Mouse (Mus musculus) hindbrain, embryonic 11.5 days (tissue): Measurements from ENCODE around the gene Mrpl44. TPM values are rescaled to one million over a fixed set of nuclear protein-coding genes. Genes with fewer than 3 reads are reported as not detected.
A peak's percentile ranks its signal among the peaks of the same experiment; 100 is the strongest.

Source experiments
- ATAC-seq: fragments of 200-750 bp; cut with Nextera tagmentation; 2 replicates; pipeline ENCODE4 v1.8.0; 2017; ENCODE audit warnings: mild to moderate bottlenecking, moderate TSS enrichment, moderate library complexity; ENCODE audit not compliant: low FRiP score
- DNase-seq: peaks from one replicate; pipeline ENCODE4 v3.0.0-alpha.2; 2015; ENCODE audit warnings: low spot score
- H3K27ac ChIP-seq: fragments of 300-500 bp; sonication (generic); 2 replicates; pipeline ENCODE4 v1.5.1; 2014; ENCODE audit warnings: mild to moderate bottlenecking, low read depth, low read length
- H3K27me3 ChIP-seq: fragments of 300-500 bp; sonication (generic); 2 replicates; pipeline ENCODE4 v1.6.1; 2014; ENCODE audit warnings: mild to moderate bottlenecking, low read length, moderate library complexity, mixed read lengths; ENCODE audit not compliant: control insufficient read depth, insufficient read depth
- H3K36me3 ChIP-seq: fragments of 300-500 bp; sonication (generic); 2 replicates; pipeline ENCODE4 v1.6.1; 2014; ENCODE audit warnings: mild to moderate bottlenecking, low read length, moderate library complexity, mixed read lengths; ENCODE audit not compliant: control insufficient read depth, insufficient read depth
- H3K4me1 ChIP-seq: fragments of 300-500 bp; sonication (generic); replicated peaks from 2 replicates; pipeline ENCODE4 v1.6.1; 2014; ENCODE audit warnings: low read length, mixed read lengths; ENCODE audit not compliant: control insufficient read depth, insufficient read depth
- H3K4me2 ChIP-seq: fragments of 300-500 bp; sonication (generic); replicated peaks from 2 replicates; pipeline ENCODE4 v1.6.1; 2014; ENCODE audit warnings: mild to moderate bottlenecking, low read depth, low read length
- H3K4me3 ChIP-seq: fragments of 300-500 bp; sonication (generic); 2 replicates; pipeline ENCODE4 v1.5.1; 2014; ENCODE audit warnings: low read depth, low read length
- H3K9ac ChIP-seq: fragments of 300-500 bp; sonication (generic); 2 replicates; pipeline ENCODE4 v1.6.1; 2014; ENCODE audit warnings: low read depth, low read length
- H3K9me3 ChIP-seq: fragments of 300-500 bp; sonication (generic); 2 replicates; pipeline ENCODE4 v1.6.1; 2016; ENCODE audit warnings: low read length; ENCODE audit not compliant: control insufficient read depth
- WGBS: fragments of 180-500 bp; shearing (Covaris S2); extraction: QIAGEN DNeasy Blood & Tissue Kit; methylation state at CpG from one replicate; pipeline ENCODE4 v1.1.7; 2014; 5-methylcytosine and 5-hydroxymethylcytosine counted together
- polyA plus RNA-seq: library from polyadenylated mRNA; unstranded; fragments of >200 nt; fragmentation: Nextera tagmentation; extraction: Ambion mirVana; gene quantifications from 2 replicates; pipeline ENCODE4 v1.2.1, GENCODE M21; 2014

Gene Mrpl44
- polyA plus RNA-seq, 1 experiment from 2014 or later = 53.1 TPM

DNA sequence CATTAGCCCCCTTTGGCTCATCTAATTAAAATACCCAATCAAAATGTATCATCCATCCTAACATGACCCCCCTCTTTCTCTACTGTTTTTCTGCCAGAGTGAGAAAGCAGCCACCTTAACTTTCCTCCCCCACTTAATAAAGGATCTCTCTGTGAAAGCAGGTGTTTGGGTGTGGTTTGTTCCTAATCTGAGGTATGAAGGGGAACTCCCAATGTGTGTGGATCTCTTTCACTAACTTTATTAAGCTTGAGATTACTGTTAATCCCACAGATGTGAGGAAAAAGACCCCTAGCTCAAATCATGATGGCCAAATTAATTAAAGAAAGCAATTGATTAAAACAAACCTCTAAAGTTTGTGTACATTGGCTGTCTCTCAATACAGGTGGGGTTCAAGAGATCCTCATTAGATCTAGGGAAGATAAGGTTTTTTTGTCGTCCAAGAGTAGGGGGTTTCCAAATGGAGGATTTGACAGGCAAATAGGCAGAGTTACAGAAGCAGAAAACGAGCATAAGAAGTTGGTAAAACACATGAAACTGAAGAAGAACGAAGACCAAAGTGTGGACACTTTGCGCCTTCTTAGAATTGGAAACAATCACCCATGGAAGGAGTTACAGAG is 1.5 kb upstream of the Mrpl44 start:
- DNase-seq (no peak), ATAC-seq (no peak)
- no peak overlapping the region for H3K4me3 ChIP-seq
- 76% methylated on average over 4 of the region's 4 CpGs for WGBS
- no peak overlapping the region for H3K27ac ChIP-seq
- no peak overlapping the region for H3K4me2 ChIP-seq
- H3K9me3 ChIP-seq = no peaks in the 10 kb centered on the region
- H3K36me3 ChIP-seq = no peaks in the 10 kb centered on the region
- no peak overlapping the region for H3K9ac ChIP-seq
- H3K4me1 ChIP-seq = no peaks in the 10 kb centered on the region
- no peaks in the 10 kb centered on the region for H3K27me3 ChIP-seq

DNA sequence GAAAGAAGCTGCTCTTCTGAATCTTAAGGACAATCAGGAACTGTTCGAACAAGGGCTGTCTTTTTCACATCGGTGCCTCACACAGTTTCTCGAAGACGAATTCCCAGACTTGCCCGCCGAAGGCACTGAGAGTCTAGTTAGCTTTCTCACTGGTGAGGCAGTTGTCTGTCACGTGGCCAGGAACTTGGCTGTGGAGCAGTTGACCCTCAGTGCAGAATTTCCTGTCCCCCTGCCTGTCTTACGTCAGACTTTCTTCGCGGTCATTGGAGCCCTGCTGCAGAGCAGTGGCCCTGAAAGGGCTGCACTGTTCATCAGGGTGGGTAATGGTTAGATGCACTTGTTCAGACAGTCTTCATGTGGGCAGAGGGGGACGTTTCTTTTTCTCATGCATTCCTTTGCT is 2.2 kb downstream of the Mrpl44 start:
- no peaks in the 10 kb centered on the region for H3K27me3 ChIP-seq

DNA sequence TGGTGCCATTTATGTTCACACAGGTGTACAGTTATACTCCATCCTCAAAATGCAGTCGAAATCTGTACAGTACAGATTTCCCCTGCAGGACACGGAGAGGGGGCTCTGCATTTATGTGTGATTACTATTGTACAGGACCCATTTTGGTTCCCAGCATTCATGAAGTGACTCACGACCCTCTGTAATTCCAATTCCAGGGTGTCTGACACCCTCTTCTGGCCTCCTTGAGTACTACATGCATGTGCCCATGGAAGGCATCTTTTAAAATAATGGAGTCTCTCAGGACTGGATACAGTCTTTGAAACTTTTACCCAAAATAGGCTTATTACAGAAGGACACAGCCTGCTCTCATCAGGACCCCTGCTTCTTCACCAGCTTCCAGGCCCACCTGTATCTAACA is 6.6 kb downstream of the Mrpl44 start:
- H3K36me3 ChIP-seq = peaks cover 11% of the 10 kb centered on the region
- 86% methylated on average over 3 of the region's 3 CpGs for WGBS
- no peaks in the 10 kb centered on the region for H3K4me1 ChIP-seq
- H3K9me3 ChIP-seq = no peaks in the 10 kb centered on the region
- H3K4me3 ChIP-seq = no peak overlapping the region
- H3K27ac ChIP-seq = no peak overlapping the region
- H3K27me3 ChIP-seq = no peaks in the 10 kb centered on the region
- H3K9ac ChIP-seq = no peak overlapping the region
- DNase-seq (peak; percentile 27), ATAC-seq (no peak)
- H3K4me2 ChIP-seq = no peak overlapping the region

More for the DNA sequence above, 2.2 kb downstream of the Mrpl44 start:
- H3K4me3 ChIP-seq = no peak overlapping the region
- 92% methylated on average over 11 of the region's 11 CpGs for WGBS
- ATAC-seq = no peak
- no peak overlapping the region for H3K27ac ChIP-seq
- no peak for DNase-seq
- H3K9me3 ChIP-seq = no peaks in the 10 kb centered on the region
- H3K4me2 ChIP-seq = no peak overlapping the region
- H3K9ac ChIP-seq = no peak overlapping the region
- H3K4me1 ChIP-seq = no peaks in the 10 kb centered on the region
- peaks cover 11% of the 10 kb centered on the region for H3K36me3 ChIP-seq

DNA sequence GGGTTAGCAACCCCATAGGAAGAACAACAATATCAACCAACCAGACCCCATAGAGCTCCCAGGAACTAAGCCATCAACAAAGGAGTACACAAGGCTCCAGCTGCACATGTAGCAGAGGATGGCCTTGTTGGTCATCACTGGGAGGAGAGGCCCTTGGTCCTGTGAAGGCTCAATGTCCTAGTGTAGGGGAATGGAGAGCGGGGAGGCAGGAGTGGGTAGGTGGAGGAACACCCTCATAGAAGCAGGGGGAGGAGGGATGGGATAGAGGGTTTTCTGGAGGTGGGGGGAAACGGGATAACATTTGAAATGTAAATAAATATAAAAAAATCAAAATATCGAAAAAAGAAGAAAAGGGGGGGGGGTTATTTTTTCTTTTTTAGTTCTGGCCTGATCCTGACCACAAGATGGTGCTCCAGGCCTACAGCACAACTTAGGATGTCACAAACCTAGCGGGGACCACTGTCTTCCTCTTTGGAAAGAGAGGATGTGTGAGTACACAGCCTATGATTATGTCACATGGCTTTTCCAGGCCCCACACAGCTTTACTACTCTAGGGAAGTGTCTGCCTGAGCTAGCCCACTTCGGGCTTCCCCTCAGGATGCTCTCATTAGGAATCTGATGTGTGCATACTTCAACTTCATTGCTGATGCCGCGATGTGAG is 10.6 kb downstream of the Mrpl44 start:
- Histone ChIP-seq H3K27me3 (no peaks in the 10 kb centered on the region), H3K4me2 (no peak overlapping the region), H3K4me3 (no peak overlapping the region), H3K36me3 (peaks cover 3% of the 10 kb centered on the region; the same call in 1 of the 2 replicates), H3K4me1 (no peaks in the 10 kb centered on the region), H3K9me3 (no peaks in the 10 kb centered on the region), H3K9ac (no peak overlapping the region), H3K27ac (no peak overlapping the region)
- DNase-seq = peak; percentile 39
- 78% methylated on average over 7 of the region's 7 CpGs for WGBS
- ATAC-seq = peak; percentile 65; the same call in 1 of the 2 replicates

DNA sequence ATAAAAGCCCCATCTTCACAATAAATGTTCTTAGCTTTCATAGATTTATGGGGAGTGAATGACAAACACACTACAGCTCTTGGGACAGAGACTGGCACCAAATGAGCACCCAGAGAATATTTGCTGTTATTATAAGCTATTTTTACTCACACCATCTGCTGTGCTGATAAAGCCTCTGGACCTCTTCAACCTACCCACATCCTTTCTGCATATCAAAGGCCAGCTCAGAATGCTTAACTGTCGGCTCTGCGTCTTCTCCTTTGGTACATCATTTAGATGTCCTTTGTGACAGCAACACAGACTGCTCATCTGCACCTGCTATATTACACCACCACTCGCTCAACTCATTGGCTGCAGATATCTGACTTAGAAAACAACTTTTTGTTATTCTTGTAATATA is 21.3 kb downstream of the Mrpl44 start:
- H3K27ac ChIP-seq = no peak overlapping the region
- no peaks in the 10 kb centered on the region for H3K9me3 ChIP-seq
- no peak overlapping the region for H3K4me2 ChIP-seq
- DNase-seq (no peak), ATAC-seq (no peak)
- H3K4me3 ChIP-seq = no peak overlapping the region
- H3K9ac ChIP-seq = no peak overlapping the region
- H3K27me3 ChIP-seq = no peaks in the 10 kb centered on the region
- H3K4me1 ChIP-seq = no peaks in the 10 kb centered on the region
- WGBS = 90% methylated on average over 3 of the region's 3 CpGs
- no peaks in the 10 kb centered on the region for H3K36me3 ChIP-seq

DNA sequence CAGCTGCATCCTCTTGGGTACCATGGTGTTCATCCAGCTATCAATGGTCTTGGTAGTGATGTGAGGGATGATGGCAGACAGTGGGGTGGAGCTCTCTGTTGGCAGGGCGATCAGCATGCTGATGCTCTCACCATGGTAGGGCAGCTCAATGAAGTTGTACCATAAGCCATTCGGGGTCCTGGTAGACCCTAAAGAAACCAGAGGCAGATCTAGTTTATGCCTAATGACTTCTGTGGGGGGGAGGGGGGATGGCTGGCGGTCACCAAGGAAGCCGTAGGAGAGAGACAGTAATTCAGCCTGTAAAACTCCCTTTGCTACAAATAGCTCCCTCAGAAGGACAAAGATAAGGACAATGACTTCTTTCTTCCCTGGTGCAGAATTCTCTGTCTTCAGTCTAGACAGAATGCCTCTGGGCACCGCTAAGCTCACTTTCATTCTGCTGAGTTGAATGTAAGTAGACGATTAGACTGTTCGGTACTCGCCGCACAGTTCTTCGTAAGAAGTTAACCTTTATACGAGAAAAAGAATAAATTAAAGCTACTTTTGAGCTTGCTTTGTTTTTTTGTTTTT is 27.1 kb downstream of the Mrpl44 start:
- Histone ChIP-seq H3K27me3 (no peaks in the 10 kb centered on the region), H3K27ac (no peak overlapping the region), H3K4me1 (no peaks in the 10 kb centered on the region), H3K9me3 (no peaks in the 10 kb centered on the region), H3K9ac (no peak overlapping the region), H3K4me2 (no peak overlapping the region), H3K4me3 (no peak overlapping the region), H3K36me3 (no peaks in the 10 kb centered on the region)
- peak; percentile 35 for DNase-seq
- WGBS = 67% methylated on average over 11 of the region's 11 CpGs
- ATAC-seq = peak; percentile 70

DNA sequence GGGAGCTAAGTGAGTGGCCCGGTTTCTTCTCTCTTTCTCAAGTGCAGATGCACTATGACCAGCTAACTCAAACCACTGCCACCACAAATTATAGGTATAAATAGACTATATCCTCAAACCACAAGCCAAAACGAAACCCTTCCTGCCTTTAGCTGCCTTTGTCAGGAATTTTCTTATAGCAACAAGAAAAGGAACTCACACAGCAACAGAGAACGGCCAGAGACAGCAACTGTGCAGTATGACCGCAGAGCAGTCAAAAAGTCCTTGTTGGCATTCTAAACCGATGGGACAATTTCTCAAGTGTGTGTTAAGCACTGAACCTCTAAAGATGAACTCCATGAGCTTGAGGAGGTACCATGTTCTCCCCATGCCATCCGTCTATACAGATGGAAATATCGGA is 27.8 kb downstream of the Mrpl44 start:
- DNase-seq = no peak
- H3K27me3 ChIP-seq = no peaks in the 10 kb centered on the region
- no peaks in the 10 kb centered on the region for H3K4me1 ChIP-seq
- H3K4me3 ChIP-seq = no peak overlapping the region
- H3K36me3 ChIP-seq = no peaks in the 10 kb centered on the region
- no peak for ATAC-seq
- 86% methylated on average over 7 of the region's 7 CpGs for WGBS
- H3K27ac ChIP-seq = 0 out of 2 replicates have a peak overlapping the region, but pooled peaks have one; percentile 36
- H3K4me2 ChIP-seq = no peak overlapping the region
- no peaks in the 10 kb centered on the region for H3K9me3 ChIP-seq
- H3K9ac ChIP-seq = no peak overlapping the region

DNA sequence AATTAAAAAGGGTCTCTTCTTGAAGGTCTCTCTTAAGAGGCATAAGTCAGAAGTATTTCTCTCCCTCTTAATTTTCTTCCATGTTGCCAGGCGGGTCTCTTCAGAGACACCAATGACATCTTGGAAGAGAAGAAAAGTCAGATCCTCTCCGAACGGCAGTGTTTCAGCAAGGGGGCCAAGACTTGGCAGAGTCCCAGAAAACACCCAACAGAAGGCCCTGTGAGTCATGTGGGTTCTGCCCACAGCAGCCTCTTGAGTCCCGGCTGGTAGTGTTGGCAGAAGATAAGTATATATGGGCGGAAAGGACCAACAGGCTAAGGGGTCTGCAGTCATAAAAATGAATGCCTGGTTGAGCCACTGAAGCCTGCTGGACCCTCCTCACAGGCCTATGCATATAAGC is 31.0 kb downstream of the Mrpl44 start:
- no peaks in the 10 kb centered on the region for H3K36me3 ChIP-seq
- ATAC-seq = no peak

DNA sequence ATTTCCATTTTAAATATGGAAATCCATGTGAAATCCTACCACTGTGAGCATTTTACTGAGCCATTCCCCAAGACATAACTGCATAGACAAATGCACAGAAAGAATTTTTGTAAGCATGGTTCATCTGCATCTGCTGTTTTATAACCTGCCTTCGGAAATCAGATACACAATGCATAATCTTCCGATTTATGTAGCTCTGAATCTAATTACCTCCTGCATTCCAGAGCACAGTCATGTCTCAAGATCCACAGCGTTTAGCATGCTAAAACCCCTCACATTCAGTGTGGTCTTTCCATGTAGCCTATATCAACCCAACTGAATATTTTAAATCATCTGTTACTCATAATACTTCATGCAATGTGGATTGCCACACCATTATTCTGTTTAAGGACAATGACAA is 33.6 kb downstream of the Mrpl44 start:
- Histone ChIP-seq H3K4me2 (no peak overlapping the region), H3K4me1 (no peaks in the 10 kb centered on the region)

More for the DNA sequence above, 31.0 kb downstream of the Mrpl44 start:
- Histone ChIP-seq H3K27ac (no peak overlapping the region), H3K4me1 (no peaks in the 10 kb centered on the region), H3K4me3 (no peak overlapping the region), H3K27me3 (no peaks in the 10 kb centered on the region), H3K9me3 (no peaks in the 10 kb centered on the region), H3K9ac (no peak overlapping the region), H3K4me2 (no peak overlapping the region)
- 90% methylated on average over 5 of the region's 5 CpGs for WGBS
- no peak for DNase-seq

More for the DNA sequence above, 33.6 kb downstream of the Mrpl44 start:
- 90% methylated on average over 3 of the region's 3 CpGs for WGBS
- H3K4me3 ChIP-seq = no peak overlapping the region
- H3K9ac ChIP-seq = no peak overlapping the region
- DNase-seq = no peak
- H3K36me3 ChIP-seq = no peaks in the 10 kb centered on the region
- H3K9me3 ChIP-seq = no peaks in the 10 kb centered on the region
- ATAC-seq = no peak
- H3K27me3 ChIP-seq = no peaks in the 10 kb centered on the region
- H3K27ac ChIP-seq = no peak overlapping the region
